Mouse (Mus musculus) bone marrow, adult 2 months (tissue): Measurements from ENCODE around the gene Cradd.

Experiments
- CTCF ChIP-seq: fragments of 200-500 bp; IDR thresholded peaks from 2 replicates; pipeline ENCODE4 v1.5.1; 2011; ENCODE audit warnings: low read length, control low read depth; ENCODE audit not compliant: control insufficient read depth, insufficient read depth
- POLR2A ChIP-seq: fragments of 200-500 bp; IDR thresholded peaks from 2 replicates; pipeline ENCODE4 v1.6.1; 2011; ENCODE audit warnings: low read depth, mild to moderate bottlenecking, control low read depth, low read length, borderline replicate concordance; ENCODE audit not compliant: control insufficient read depth

DNA sequence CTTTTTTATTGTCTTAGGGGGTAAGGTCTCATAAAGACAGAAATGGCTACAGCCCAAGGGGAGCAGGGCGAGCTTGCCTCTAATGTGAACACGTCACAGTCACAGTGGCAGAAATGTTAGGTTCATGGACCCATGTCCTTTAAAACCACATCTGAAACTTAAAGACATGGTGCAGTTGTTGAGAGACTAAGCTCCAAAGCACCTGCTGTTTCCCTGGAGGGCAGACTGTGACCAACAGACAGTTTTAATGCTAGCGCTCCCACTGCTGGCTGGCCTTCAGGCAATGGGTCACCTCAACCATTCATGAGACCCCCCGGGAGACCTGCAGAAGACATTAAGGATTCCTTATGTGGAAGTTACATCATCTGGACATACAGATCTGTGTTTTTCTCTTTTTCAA, 141.5 kb downstream of the Cradd start:
- no peak for TF ChIP-seq CTCF
- no peak for TF ChIP-seq POLR2A
